Mouse (Mus musculus) adrenal gland, adult (tissue): ENCODE data around the gene Gm17387.

Experiments used
- DNase-seq, 2 experiments: peaks; one replicate each; pipeline ENCODE4 v3.0.0; 2022 to 2023; ENCODE audit warnings: low spot score in 1 of 2; ENCODE audit not compliant: inconsistent age in 2 of 2

Gene Gm17387

DNA sequence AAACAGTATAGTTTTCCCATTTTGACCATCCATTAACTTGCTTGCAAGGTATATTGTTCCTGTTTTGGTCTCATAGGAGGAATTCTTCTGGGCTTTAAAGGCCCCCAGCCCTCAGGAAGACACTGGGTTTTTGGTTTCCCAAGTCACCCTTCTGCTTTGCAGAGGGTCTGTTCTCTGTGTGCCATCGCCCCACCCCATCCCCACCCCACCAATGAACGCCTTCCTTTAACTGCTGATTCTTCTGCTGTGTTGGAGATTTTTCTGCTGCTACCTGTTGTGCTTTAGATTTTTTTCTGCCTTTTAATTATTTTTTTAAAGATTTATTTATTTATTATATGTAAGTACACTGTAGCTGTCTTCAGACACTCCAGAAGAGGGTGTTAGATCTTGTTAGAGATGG, at the start of gene Gm17387:
Gene Gm17387, plus strand, starts transcription at position 301 of the 400 bp plus-strand sequence.
- no peak for DNase-seq

GRCm38 (mm10) chr7:140981704-140982103, 47.2 kb upstream of the Gm17387 start:
- no peak for DNase-seq

- DNase-seq = no peak
Measured at GRCm38 (mm10) chr7:140982971-140983370, 46.0 kb upstream of the Gm17387 start.

GRCm38 (mm10) chr7:140987182-140988138, 41.5 kb upstream of the Gm17387 start:
- no peak for DNase-seq

DNA sequence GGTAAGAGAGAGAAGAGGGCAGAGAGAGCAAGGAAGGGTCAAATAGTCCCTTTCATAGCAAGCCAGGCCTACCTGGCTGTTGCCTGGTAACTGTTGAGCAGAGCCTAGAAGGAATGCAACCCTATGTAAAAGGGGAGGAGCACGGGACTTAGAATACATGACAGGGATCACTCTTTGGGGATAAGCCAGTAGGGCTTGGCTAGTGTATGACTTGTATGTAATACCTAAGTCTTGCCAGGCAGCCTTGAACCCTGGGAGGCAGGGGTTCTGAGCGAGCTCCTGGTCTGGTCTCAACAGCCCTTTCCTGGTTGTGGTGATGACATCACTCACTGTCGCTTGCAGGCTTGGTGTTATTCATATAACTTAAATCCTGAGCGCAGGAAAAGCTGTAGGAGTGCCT, 39.9 kb upstream of the Gm17387 start:
- no peak for DNase-seq

GRCm38 (mm10) chr7:140990185-140990584, 38.7 kb upstream of the Gm17387 start:
- DNase-seq = no peak

- no peak for DNase-seq
Measured at GRCm38 (mm10) chr7:140990622-140991021, 38.3 kb upstream of the Gm17387 start.

GRCm38 (mm10) chr7:140991117-140991689, 37.7 kb upstream of the Gm17387 start:
- DNase-seq = no peak

DNA sequence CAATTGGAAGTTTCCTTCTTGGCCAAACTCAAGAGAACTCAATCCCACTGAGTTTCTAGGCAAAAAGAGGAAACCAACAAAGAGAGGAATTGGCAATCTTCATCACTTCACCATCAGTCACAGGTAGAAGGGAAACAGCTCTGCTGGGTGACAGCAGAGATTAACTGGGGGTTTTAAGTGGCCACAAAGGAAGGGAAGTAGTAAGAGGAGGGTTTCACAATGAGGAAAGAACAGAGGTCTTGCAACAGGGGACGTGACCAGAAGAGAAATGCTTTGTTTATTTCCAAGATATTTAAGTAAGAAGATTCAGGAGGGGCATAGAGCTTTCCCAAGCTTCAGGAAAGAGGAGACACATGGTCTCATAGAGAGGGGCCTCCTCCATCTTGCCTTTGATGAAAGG, 31.1 kb upstream of the Gm17387 start:
- DNase-seq = no peak

DNA sequence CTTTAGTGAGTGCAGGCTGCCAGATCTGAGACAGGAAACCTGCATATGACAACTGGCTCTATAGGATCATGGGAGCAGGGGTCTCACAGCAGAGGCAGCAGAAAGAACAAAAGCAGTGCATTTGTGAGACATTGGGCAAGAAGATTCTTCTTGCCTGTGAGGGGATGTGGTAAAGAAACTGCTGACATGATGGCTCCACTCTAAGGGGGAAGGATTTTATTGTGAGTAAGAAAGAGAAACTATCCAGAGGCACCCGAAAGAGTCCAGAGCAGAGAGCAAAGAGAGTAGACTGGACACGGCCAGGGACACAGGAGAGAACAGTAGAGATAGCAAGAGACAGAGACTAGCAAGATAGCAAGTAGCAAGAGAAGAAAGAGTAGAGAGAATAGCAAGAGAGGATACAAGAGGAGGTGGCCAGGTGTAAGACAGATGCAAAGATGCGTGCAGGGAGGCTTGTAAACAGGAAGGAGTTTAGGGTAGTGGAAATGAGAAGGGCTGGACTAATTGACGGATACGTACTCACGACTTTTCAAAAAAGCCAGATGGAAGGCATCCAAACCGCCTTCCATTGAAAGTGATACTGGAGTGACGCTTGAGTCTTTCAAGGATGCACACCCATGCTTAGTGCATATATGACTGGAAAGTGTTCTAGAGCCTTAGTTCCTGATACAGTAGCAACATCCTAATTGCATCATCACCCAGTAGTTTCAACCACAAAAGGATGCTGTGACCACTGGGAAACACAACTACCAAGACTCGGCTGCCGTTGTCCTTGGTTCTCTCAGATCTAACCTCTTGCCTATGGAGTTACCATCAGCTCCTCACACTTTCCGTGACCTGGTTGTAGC, 29.9 kb upstream of the Gm17387 start:
- DNase-seq = no peak

DNA sequence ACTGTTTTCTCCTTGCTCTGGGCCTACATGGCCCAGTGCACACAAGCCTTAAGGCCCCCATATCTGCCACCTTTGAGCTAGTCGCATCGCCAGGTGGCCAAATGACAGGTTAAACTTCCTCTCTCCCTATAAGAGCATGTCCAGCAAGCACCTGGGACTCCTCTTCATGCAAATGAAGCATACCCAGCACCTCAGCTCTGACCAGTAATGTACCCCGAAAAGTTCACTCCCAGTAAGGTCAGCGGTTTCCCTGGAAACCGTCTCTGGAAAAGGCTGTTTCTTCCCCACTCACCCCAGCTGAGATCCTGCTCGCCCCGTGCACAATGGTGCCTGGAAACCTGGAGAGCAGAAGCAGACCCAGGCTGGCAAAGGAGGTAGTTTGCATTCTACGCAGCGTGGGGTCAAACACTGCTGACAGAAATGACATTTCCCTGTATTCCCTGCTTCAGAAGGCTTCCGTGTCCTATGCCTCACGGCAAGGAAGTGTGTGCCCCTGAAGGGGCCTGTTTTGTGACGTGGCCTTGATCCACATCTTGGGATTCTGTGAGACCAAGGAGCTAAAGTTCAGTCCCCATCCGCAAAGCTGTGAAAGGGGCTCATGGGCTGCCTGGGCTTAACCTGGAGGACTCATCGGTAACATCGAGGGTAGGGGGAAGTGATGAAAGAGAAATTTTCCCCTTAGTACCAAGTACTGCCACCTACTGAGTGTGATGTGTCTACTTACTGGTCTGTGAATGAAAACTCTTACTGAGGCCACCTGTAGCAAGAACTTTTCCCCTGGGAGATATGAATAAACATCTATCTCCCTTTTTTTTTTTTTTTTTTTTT, 27.8 kb upstream of the Gm17387 start:
- DNase-seq = no peak

DNA sequence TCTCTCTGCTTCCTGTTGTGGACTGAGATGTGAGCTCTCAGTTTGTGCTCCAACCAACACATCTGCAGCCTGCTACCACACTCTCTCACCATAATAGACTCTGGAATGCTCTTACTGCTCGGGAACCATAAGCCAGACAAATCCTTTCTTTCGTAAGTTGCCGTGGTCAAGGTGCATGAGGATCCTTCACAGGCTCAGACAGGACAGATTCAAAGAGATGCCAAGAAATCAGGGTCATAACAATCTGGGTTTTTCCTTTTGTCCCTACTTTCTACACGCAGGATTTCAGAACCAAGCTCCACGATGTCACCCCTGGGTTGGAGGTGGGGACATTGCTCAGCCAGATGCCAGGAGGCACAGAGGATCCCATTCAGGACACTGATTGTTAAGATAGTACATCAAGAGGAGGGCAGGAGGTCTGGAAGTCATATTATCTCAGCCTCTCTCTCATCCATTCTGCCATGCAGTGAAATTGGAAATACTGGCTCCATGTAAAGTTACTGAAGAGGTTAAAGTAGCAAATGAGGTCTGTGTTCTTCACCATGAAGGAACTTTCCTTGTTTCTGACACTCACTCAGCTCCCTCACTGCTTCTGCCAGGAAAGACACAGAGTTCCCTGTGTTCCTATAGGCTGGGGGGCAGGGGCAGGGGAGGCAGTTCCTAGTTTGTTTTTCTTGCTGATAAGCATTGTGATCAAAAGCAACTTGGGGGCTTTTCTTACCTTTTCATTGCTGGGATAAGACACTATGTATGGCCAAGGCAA, 25.5 kb upstream of the Gm17387 start:
- DNase-seq = no peak

GRCm38 (mm10) chr7:141006446-141006845, 22.5 kb upstream of the Gm17387 start:
- no peak for DNase-seq

DNA sequence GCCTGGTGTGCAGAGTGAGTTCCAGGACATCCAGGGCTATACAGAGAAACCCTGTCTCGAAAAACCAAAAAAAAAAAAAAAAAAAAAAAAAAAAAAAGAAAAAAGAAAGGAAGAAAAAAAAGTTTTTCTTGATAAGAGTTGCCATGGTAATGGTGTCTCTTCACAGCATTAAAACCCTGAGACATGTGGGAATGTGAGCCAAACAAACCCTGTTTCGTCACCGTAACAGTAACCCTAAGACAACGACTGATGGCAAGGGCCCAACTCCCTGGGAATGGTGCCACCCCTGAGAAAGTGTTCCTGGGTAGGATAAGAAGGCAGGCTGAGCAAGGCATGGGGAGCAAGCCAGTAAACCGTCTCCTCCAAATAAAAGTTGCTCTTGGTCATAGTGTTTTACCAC, 22.0 kb upstream of the Gm17387 start:
- DNase-seq = peak in 1 of 2 experiments; percentile 49

GRCm38 (mm10) chr7:141008312-141008761, 20.6 kb upstream of the Gm17387 start:
- peak; percentile 31 to 66 for DNase-seq

DNA sequence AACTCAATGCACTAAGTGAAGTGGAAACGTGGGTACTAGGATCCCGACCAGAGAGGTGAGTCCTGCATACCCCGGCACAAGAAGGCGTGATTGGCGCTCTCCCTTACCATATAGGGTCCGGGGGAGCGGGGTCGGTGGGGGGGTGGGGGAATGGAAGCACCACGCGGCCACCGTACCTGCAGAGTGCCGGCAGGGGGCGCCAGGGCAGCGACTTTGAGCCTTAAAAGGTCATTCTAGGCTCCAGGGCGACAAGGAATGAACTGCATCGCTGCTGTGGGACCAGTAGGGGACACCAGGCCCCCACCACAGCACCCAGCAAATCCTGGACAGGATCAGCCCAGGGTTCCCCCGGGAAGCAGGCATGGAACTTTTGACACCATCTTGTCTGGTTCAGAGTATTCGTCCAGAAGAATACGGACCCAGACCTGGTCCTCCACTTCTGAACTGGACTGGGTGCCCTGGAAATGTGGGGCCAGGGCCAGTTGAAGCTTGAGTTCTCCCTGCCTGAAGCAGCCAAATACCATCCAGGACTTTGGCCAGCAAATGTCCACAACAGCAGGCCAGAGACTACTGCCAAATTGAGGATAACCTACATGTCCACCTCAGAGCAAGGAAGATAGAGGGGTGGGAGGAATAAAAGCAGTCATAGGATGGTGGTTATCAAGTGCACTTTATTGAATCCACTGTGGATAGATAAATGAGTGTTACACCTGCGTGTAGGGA, 19.8 kb upstream of the Gm17387 start:
- DNase-seq = peak; percentile 84 to 92

- DNase-seq = peak in 1 of 2 experiments; percentile 34
Measured at GRCm38 (mm10) chr7:141009665-141010064, 19.3 kb upstream of the Gm17387 start.

- DNase-seq = peak; percentile 69 to 88
Measured at GRCm38 (mm10) chr7:141010593-141010992, 18.3 kb upstream of the Gm17387 start, which contains the start of gene Ifitm3. Gene Ifitm3 (minus strand): TSS chr7:141010770.

DNA sequence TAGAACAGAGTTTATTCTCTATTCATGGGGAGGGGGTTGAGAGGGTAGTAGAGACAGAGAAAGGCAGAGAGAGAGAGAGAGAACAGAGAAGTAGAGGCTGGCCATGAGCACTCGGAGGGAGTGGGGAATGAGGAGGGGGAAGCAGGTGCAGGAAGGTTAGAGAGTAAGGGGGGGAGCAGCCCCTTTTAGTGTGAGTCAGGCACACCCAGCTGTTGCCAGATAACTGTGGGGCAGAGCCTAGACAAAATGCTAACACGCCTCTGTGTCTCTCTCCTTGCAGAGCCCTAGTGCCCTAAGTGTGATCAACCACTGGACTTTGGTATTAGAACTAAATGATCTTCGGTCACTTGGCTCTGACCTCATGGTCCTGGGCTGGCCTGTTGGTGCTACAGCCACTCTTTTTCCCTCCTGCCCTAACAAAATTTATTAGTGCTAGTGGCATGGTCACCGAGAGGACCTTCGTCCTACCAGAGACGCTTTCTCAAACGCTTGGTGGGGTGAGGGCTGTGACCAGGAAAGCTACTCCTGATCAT, 17.6 kb upstream of the Gm17387 start:
- no peak for DNase-seq
